Mouse (Mus musculus): Measurements from ENCODE around the gene Skap2. TPM values are rescaled to one million over a fixed set of nuclear protein-coding genes. Genes with fewer than 3 reads are reported as not detected.

Gene Skap2
- polyA plus RNA-seq, 1 experiment from 2014 or later: 10.2 TPM

DNA sequence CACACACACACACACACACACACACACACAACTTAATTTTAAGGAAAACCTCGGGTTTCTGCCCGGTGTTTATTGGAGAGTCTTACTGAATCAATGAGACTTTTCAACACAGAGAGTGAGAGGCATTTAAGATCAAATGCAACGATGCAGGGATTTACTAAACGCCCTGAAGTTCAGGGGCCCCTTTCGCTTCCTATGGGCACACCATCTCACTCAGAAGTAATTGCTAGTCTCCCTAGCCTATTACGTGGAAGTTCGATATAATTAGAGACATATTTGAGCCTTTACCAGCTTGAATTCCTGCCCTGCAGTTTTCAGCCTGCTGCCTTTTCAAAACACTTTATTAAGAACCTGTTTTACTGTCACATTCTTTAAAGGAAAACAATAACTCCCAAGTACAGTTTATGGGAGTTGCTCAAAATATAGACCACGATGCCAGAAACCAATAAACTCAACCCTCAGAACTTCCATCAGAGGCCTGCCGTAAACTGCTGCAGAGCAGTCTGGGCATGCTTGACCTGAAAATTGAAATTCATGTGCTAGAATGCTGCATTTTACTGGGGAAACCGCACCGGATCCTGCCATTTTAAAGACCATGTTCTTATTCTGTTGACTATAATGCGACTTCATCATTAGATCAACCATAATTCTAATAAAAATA lies 203.1 kb downstream of the Skap2 start:
- DNase-seq (ENCODE audit: low spot score): no peak
- H3K27me3 ChIP-seq (ENCODE audit: low read depth, poor library complexity, severe bottlenecking): no peaks in the 10 kb centered on the region
- H3K27ac ChIP-seq (replicated peaks): no peak overlapping the region
- H3K36me3 ChIP-seq: no peaks in the 10 kb centered on the region
- no peaks in the 10 kb centered on the region; the same call in 1 of the 2 replicates for H3K9me3 ChIP-seq (replicated peaks)
- no peak overlapping the region for H3K4me3 ChIP-seq
- 0 out of 2 replicates have a peak, but pooled peaks cover 6% of the 10 kb centered on the region for H3K4me1 ChIP-seq
- 87% methylated on average over 12 of the region's 12 CpGs for WGBS

DNA sequence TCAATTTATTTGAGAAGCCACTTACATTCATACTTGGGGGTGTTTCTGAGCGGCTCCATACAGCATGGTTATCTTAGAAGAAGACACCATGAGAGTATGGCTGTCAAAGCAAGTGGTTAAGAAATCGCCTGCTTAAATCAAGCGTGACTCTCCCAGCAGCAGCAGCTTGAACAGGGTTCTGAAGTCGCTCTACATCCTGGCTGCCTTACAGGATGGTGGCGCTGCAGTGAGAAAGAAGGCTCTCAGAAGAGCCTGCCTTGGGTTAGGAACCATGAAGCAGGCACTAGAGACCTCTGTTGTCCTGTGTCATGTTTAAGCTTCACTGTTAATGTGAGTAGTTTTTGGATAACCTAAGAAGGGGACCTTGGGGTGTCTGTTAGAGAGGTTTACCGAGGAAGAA lies 204.3 kb downstream of the Skap2 start:
- Histone ChIP-seq H3K9me3 (replicated peaks) (no peaks in the 10 kb centered on the region; the same call in 1 of the 2 replicates), H3K4me1 (0 out of 2 replicates have a peak, but pooled peaks cover 6% of the 10 kb centered on the region), H3K27me3 (ENCODE audit: low read depth, poor library complexity, severe bottlenecking) (no peaks in the 10 kb centered on the region), H3K4me3 (no peak overlapping the region), H3K27ac (replicated peaks) (no peak overlapping the region), H3K36me3 (no peaks in the 10 kb centered on the region)
- no peak for DNase-seq (ENCODE audit: low spot score)
- 70% methylated on average over 6 of the region's 6 CpGs for WGBS

Other genes starting within 250 kb of the Skap2 start
- gene Hoxa1, start 145.8 kb upstream of the Skap2 start, polyA plus RNA-seq (2016; fragmentation: Nextera tagmentation; extraction: Ambion mirVana): 0.32 and 0.47 TPM in 2 replicates
- gene Hoxa2, start 152.3 kb upstream of the Skap2 start, polyA plus RNA-seq (2016; fragmentation: Nextera tagmentation; extraction: Ambion mirVana): 0.26 and 1.9 TPM in 2 replicates
- gene 5730596B20Rik, start 164.9 kb upstream of the Skap2 start, polyA plus RNA-seq (2016; fragmentation: Nextera tagmentation; extraction: Ambion mirVana): not detected in 2 replicates
- not detected in 2 replicates for gene Hoxa4, start 179.2 kb upstream of the Skap2 start, polyA plus RNA-seq (2016; fragmentation: Nextera tagmentation; extraction: Ambion mirVana)
- not detected in 2 replicates for gene Hoxa5, start 192.0 kb upstream of the Skap2 start, polyA plus RNA-seq (2016; fragmentation: Nextera tagmentation; extraction: Ambion mirVana)
- gene Hoxa6, start 196.2 kb upstream of the Skap2 start, polyA plus RNA-seq (2016; fragmentation: Nextera tagmentation; extraction: Ambion mirVana): not detected in 2 replicates
- not detected in 2 replicates for gene Hoxa3, start 200.8 kb upstream of the Skap2 start, polyA plus RNA-seq (2016; fragmentation: Nextera tagmentation; extraction: Ambion mirVana)
- gene Gm28308, start 200.8 kb upstream of the Skap2 start, polyA plus RNA-seq (2016; fragmentation: Nextera tagmentation; extraction: Ambion mirVana): not detected in 2 replicates
- gene Hoxa7, start 209.3 kb upstream of the Skap2 start, polyA plus RNA-seq (2016; fragmentation: Nextera tagmentation; extraction: Ambion mirVana): not detected in 2 replicates
- gene Hoxa9, start 218.5 kb upstream of the Skap2 start, polyA plus RNA-seq (2016; fragmentation: Nextera tagmentation; extraction: Ambion mirVana): not detected in 2 replicates
- gene Hoxa10, start 228.3 kb upstream of the Skap2 start, polyA plus RNA-seq (2016; fragmentation: Nextera tagmentation; extraction: Ambion mirVana): 0.06 TPM in 1 of 2 replicates, not detected in the other
- not detected in 2 replicates for gene Hoxa11, start 233.3 kb upstream of the Skap2 start, polyA plus RNA-seq (2016; fragmentation: Nextera tagmentation; extraction: Ambion mirVana)
- not detected in 2 replicates for gene Hoxa13, start 248.3 kb upstream of the Skap2 start, polyA plus RNA-seq (2016; fragmentation: Nextera tagmentation; extraction: Ambion mirVana)